Mouse (Mus musculus) T-helper 1 cell (primary cell): ENCODE measurements at regions not wholly inside any gene's neighbourhood (a gene's known extent, or its start where the extent isn't known, plus 50 kb on each side); places are given as distances from the start of the nearest gene placed in this dataset.

Experiments
- in situ Hi-C: fragments of 300-600 bp; cut with MboI, MseI; formaldehyde crosslinking; loops from one replicate; pipeline ENCODE4 v1.15.1; 2025; ENCODE audit warnings: high pct_unique_total_duplicates

GRCm38 (mm10) chr4:22047730-22048455, 116.8 kb downstream of the Faxc start:
- in situ Hi-C loops, result no loop called here

GRCm38 (mm10) chr4:22066785-22067433, 135.8 kb downstream of the Faxc start:
- in situ Hi-C loops, result no loop called here

- in situ Hi-C loops, result no loop called here
These were observed 136.7 kb downstream of the Faxc start for GRCm38 (mm10) chr4:22067678-22068299.

GRCm38 (mm10) chr4:22088209-22088787, 157.2 kb downstream of the Faxc start:
- in situ Hi-C loops, result no loop called here

- in situ Hi-C loops, result no loop called here
These were observed 158.5 kb downstream of the Faxc start for GRCm38 (mm10) chr4:22089637-22090041.

GRCm38 (mm10) chr4:22090536-22090935, 159.4 kb downstream of the Faxc start:
- in situ Hi-C loops, result no loop called here

- in situ Hi-C loops, result no loop called here
These were observed 161.4 kb downstream of the Faxc start for GRCm38 (mm10) chr4:22092551-22092950.

- in situ Hi-C loops, result no loop called here
These were observed 164.3 kb downstream of the Faxc start for GRCm38 (mm10) chr4:22095257-22096031.

GRCm38 (mm10) chr4:22098605-22099004, 167.5 kb downstream of the Faxc start:
- in situ Hi-C loops, result no loop called here

GRCm38 (mm10) chr4:22102478-22102877, 171.3 kb downstream of the Faxc start:
- in situ Hi-C loops, result no loop called here

- in situ Hi-C loops, result no loop called here
These were observed 172.0 kb downstream of the Faxc start for GRCm38 (mm10) chr4:22103001-22103587.

GRCm38 (mm10) chr4:22106883-22107282, 175.8 kb downstream of the Faxc start:
- in situ Hi-C loops, result no loop called here

GRCm38 (mm10) chr4:22109410-22109809, 178.3 kb downstream of the Faxc start:
- in situ Hi-C loops, result no loop called here

GRCm38 (mm10) chr4:22110400-22110799, 179.3 kb downstream of the Faxc start:
- in situ Hi-C loops, result no loop called here

GRCm38 (mm10) chr4:22112209-22112608, 181.1 kb downstream of the Faxc start:
- in situ Hi-C loops, result no loop called here

- in situ Hi-C loops, result no loop called here
These were observed 183.3 kb downstream of the Faxc start for GRCm38 (mm10) chr4:22114451-22114850.

- in situ Hi-C loops, result no loop called here
These were observed 188.7 kb downstream of the Faxc start for GRCm38 (mm10) chr4:22119877-22120276.

GRCm38 (mm10) chr4:22120953-22121352, 189.8 kb downstream of the Faxc start:
- in situ Hi-C loops, result no loop called here

- in situ Hi-C loops, result no loop called here
These were observed 190.3 kb downstream of the Faxc start for GRCm38 (mm10) chr4:22121397-22121796.

GRCm38 (mm10) chr4:22124836-22125235, 193.7 kb downstream of the Faxc start:
- in situ Hi-C loops, result no loop called here

- in situ Hi-C loops, result no loop called here
These were observed 199.4 kb downstream of the Faxc start for GRCm38 (mm10) chr4:22130511-22130910.
